Mouse (Mus musculus): ENCODE results near the gene Gm266.
"Not testable (repeated sequence)": the region's sequence is repeated elsewhere in the genome, so short reads cannot be mapped to it uniquely, and the experiment has no call there.

The Gm266 gene

DNA sequence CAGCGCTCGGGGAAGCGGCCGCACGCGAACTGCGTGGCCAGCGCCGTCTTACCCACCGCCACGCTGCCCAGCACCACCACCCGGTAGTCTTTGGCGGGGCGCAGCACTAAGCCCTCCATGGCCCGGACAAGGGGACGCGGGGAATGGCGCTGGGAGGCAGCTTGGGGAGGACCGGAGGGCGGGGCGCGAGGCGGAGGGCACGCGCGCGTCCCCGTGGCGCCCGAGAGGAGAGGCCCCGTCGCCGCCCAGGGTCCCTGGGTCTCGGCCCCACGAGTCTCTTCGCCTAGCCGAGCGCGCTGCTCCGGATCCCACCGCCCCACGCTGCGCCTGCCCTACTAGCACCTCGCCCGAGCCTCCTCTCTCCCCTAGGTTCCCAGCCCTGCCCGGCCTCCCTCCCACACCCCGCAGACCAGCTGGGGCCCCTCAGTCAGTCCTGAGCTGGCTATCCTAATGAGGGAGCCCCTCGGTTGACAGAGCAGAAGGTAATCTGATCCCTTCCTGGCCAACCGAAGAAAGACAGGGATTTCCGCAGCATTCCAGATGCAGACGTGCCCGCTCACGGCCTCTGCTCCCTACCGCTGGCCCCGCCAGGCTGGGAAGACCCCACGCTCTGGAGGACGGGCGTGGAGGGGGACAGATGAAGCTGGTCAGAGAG, at the start of gene Gm266:
Gene Gm266 (minus strand): TSS at position 172 of the 655 bp plus-strand sequence.
- peak; percentile 73 for DNase-seq (ENCODE audit: low read depth, low spot score)

DNA sequence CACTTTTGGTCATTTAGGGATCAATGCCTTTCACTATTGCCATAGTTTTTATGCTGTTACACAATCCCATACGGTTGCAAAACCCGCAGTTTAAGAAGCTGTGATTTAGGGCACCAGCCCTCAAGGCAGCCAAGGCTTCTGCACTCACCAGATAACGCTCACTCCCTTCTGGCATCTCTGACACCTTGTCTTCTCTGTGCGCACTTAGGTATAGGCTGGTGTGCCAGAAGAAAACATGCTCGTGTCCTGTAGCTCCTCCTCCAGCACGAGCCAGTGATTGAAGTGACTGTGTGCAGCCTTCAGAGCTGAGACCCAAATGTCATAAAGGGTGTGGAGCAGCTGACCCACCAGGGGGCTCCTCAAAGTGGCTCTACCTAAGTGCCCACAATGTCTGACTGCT, 49.7 kb upstream of the Gm266 start:
- DNase-seq (ENCODE audit: low read depth, low spot score), result no peak

DNA sequence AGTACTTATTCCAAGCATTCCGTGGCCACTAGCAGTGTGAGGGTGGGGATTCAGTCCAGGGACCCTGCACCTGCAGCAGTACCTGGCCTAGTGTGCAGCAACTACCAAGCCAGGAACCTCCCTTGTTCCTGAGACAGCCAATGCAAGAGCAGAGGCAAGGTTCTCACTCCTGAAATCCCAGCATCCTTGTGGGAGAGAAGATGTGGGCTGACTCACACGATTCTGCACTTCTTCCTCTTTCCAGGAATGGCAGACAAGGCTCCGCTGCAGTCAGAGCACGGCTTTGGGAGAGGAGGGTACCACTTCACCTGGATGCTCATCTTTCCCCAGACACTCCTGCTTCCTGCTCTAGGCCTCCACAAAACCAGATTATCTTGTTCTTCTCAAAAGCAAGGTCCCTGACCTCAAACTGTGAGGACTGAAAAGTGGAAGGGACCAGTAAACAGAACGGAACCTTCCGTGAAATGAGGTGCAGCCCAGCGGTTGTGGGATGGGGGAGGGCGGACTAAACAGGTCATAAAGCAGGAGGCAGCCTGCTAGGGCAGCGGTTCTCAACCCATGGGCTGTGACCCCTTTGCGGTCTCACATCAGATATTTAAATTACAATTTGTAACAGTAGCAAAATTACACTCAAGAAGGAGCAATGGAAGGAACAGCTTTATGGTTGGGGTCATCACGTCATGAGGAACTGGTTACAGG, 47.6 kb upstream of the Gm266 start:
- no peak for DNase-seq (ENCODE audit: low read depth, low spot score)

DNA sequence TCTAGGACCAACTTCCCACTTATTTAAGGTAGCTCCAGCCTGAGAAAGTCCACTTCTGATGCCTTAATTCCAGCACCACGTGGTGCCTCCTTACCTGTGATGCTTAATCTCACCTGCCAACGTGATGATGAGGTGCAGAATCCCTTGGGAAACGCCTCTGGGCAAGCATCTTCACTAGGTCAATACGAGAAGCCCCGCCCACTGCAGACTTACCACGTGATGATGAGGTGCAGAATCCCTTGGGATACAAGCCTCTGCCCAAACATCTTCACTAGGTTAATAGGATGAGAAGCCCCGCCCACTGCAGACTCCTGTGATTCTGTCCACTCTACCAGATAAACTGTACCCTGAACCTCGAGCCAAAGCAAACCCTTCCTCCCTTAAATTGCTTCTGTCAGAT, 43.6 kb upstream of the Gm266 start:
- no peak for DNase-seq (ENCODE audit: low read depth, low spot score)

DNA sequence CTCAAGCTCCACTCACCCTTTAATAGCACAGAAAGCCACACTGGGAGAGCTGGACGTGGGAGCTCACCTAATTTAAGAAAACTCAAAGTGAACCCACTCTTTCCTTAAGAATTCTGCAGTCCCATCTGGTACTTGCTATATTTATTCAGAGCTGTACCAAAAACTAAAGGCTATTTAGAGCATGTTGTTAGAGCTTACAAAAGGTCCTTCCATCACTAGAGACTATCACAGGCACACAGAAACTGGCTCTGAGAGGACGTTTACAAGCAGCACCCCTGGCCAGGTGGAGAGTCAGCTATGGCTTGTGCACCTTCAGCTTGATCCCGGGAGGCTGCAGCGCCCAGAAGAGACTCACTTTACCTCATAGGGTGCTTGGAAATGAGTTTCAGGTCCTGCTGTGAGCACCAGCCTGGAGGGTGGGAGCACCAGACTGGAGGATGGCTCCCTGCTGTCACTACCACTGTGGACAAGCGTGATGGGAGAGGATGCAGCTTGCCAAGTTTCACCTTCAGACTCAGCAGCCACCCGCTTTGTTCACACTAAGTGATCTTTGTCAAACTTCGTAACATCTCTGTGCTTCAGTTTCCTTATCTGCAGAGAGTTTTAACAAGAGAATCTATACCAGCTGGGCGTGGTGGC, 42.1 kb upstream of the Gm266 start:
- no peak for DNase-seq (ENCODE audit: low read depth, low spot score)

DNA sequence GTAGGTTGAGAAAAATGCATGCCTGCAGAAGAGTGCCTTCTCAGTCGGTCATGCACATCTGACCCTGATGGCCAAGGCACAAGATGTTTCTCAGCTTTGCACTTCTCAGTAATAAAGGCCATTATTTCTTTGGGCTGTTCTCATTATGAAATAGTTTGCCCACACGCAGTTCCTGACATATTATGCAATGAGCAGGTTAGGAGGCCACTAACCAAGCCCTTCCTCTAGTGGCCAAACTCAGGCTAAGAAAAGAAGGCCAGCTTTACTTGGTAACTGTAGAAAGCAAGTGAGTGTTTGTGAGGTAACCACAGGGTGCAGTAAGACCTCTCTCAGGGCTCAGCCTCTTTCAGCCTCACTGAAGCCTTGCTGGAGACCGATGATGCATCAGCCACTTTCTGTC, 39.3 kb upstream of the Gm266 start:
- no peak for DNase-seq (ENCODE audit: low read depth, low spot score)

DNA sequence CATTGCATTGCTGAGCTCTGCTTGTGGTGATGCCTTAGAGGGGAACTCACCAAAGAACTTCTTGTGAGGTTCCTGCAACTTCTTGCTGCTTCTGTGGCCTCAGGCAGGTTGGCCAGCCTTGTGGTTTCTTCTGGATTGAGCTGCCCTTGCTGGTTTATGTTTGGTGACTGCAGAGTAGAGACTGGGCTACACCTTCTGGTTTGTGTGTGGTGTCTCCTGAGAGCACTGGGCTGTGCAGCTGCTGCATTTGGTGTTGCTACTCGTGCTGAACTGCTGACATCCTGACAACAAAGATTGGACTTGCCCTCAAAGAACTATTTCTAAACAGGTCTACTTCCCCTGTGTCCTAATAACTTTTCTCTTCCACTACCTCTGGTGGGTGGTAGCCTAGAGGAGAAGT, 38.8 kb upstream of the Gm266 start:
- DNase-seq (ENCODE audit: low read depth, low spot score), result no peak

DNA sequence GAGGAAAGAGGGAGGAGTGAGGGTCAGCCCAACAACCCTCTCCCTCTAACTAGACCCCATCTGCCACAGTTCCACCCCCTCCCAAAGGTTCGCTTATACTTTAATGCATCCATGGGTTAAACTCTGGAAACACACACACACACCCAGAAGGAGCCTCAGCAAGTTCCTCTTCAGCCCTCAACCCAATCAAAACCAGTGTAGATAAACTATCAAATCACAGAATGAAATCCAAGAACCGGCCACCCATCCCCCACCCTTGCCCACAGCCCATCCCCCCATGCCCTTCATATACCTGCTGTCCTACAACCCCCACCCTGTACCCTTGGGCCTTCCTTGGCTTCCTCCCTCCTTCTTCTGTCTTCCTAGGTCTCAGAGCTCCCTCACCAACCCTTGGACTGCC, 35.4 kb upstream of the Gm266 start:
- no peak for DNase-seq (ENCODE audit: low read depth, low spot score)

DNA sequence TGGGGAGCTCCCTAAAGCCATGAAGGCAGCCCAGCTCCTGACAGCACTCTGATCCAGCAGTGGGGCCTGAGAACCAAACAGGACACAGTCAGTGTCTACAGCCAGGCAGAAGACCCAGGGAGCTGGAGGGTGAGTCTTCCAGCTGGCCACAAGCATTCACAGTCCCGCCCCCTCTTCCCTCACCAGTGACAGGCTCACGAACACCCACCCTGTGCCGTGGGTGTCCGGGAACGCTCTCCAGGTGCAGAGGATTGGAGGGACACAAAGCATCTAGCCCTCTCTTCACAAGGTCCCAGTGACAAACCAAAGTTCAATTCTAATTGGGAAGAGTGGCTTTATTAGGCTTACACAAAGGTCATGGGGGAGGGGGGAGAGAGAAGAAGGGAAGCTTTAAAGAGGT, 34.2 kb upstream of the Gm266 start:
- DNase-seq (ENCODE audit: low read depth, low spot score), result no peak

DNA sequence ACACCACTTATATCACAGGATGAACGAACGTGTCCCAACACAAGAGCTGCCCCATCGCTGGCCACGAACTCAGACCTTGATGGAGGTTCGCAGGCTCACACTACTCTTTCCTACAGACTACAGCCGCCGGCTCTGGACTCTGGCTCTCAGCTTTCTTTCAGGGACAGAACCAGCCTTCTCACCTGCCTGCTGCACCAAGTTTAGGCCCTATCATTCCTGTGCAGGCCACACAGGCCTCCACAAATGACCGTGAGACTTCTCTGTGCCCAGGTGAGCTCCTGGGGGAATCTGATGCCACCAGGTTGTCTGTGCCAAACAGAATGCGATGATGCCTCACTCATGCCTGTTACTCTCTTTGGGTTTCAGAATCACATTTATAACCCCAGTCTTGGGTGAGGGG, 32.8 kb upstream of the Gm266 start:
- DNase-seq (ENCODE audit: low read depth, low spot score), result no peak

DNA sequence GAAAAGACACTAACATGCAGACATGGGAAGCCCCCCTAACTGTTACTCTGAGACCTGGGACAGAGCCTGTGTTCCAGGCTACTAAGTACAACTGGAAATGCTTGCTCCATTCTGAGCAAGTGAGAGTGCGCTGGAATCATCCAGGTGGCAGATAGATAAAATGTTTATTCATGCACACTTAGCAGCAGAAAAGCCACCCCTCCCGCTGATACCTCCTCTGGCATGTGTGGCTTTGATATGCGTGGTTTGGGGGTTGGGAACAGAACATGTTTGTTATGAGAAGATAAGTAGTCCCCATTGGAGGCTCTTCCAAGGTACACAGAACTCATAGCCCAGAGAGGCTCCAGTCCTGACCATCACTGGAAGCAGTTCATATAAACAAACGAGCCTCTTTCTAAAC, 32.3 kb upstream of the Gm266 start:
- no peak for DNase-seq (ENCODE audit: low read depth, low spot score)

DNA sequence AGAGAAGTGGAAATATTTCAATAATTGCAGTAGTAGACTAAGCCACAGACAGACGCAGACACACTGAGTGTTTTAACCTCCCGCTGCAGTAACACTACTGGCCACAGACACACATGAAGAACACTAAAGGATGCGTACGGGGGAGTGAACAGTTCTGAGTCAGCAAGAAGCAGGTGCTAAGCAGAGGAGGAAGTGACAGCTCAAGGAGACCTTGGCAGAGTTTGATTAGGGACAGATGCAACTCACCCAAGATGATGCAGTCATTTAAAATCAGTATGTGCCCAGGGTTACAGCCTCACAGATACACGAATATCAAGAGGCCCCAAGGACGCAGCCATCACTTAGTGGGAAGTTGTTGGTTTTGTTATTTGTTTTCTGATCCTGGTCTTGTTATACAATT, 31.2 kb upstream of the Gm266 start:
- no peak for DNase-seq (ENCODE audit: low read depth, low spot score)

DNA sequence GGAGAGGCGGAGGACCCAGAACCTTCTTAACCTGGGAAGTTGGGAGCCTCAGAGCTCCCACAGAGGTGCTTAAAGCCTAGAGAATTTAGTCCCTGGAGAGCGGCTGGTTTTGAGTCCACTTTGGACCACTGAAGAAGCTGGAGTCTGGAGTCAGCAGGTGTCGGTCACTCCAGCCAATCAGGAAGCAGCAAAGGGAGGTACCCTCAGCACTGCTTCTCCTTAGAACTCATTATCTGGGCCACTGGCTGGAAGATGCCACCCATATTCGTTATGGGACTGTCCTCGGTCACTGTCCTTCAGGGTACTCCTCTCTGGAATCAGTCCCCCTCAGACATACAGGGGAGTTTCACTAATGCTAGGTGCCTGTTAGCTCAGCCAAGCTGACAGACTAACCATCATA, 30.3 kb upstream of the Gm266 start:
- DNase-seq (ENCODE audit: low read depth, low spot score), result no peak

DNA sequence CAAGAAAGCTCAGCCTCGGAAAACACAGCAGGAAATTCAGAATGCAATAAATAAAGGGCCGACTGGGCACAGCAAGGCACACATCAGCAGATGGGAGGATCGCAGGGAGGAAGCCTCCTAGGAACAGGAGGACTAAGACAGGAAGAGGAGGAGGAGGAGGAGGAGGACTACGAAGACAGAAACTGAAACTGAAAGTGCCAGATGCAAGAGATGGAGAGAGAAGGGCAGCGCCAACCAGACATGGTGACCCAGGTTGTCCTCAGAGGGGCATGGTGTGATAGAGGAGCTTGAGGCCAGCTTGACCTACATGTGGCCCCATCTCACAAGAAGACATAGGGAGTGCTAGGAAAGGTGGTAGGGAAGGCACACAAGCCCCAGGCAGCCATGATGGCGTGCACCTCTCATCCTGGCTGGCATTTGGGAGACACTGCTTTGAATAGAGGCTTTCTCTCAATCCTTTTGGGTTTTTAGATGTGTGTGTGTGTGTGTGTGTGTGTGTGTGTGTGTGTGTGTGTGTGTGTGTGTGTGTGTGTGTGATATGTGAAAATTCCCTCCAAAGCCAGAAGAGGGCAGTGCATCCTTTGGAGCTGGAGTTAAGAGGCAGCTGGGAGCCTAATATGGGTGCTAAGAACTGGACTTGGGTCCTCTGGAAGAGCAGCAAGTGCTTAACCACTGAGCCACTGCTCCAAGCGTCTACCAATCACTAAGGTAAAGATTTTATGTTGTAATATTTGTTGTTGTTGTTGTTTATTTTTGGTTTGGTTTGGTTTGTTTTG, 29.4 kb upstream of the Gm266 start:
- no peak for DNase-seq (ENCODE audit: low read depth, low spot score)

DNA sequence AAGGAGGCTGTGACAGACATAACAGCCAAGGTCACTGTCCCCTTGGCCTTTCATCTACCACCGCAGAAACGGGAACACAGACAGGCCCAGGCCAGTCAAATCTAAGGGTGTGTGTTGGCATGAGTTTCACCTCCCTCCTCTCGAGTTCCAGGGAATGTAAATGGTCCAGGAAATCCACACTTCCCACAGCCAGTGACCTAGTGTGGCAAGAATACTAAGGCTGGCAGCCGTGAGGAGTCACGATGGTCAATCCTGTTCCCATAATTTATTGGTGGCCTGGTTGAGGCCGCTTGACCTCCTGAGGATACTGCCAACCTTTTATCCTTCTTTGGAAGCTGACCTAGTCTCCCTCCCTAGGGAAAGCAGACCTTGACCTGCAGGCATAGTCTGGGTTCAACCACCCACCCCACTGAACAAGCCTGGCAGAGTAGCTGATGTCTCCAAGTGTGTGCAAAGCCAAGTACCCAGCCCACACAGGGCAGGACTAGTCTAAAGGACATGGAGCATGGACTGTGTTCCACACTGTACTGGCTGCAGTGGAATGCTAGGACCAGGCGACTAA, 28.7 kb upstream of the Gm266 start:
- DNase-seq (ENCODE audit: low read depth, low spot score), result no peak

DNA sequence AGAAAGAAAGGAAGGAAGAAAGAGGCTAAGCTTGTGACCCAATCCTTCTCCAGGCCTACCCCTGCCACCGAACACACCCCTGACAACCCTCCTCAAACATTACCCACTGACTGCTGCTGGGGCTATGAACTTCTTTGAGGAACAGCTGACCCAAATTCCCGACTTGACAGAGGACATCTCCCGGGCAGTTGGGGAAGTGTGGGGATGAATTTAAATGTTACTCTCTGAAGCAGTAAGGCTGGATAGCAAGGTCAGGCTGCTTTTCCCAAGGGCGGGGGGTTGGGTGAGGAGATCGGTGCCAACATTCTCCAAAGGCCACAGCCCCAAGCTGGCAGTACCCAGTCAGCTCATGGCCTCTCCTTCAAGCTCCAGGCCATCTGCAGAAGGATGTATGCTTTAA, 28.1 kb upstream of the Gm266 start:
- DNase-seq (ENCODE audit: low read depth, low spot score), result no peak

DNA sequence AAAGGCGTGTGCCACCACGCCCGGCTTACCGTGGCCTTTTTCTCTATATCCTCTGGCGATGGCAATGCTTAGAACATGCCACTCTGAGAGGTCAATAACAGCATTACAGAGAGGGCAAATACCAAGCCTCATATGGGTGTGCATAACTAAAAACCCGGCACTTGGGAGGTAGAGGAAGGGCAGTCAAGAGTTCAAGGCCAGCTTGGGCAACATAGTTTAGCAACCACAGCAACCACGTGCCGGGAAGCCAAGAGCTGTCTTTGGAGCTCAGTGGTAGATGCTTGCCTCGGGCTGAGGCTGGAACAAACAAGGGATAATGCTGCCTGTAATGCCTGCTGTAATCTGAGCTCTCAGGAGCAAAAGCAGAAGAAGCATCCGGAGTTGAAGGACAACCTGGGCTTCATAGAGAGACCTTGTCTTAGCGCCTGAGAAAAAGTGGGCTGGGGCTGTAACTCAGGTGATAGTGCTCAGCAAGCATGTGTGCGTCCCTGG, 27.0 kb upstream of the Gm266 start:
- no peak for DNase-seq (ENCODE audit: low read depth, low spot score)

DNA sequence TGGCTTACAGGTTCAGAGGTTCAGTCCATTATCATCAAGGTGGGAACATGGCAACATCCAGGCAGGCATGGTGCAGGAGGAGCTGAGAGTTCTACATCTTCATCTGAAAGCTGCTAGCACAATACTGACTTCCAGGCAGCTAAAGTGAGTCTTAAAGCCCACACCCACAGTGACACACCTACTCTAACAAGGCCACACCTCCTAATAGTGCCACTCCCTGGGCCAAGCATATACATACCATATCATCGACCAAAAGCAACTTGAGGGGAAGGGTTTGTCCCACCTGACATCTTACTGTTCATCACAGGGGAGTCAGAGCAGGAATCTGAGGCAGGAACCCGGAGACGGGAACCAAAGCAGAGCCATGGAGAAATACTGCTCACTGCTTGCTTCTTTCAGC, 22.8 kb upstream of the Gm266 start:
- not testable (repeated sequence) for DNase-seq (ENCODE audit: low read depth, low spot score)

DNA sequence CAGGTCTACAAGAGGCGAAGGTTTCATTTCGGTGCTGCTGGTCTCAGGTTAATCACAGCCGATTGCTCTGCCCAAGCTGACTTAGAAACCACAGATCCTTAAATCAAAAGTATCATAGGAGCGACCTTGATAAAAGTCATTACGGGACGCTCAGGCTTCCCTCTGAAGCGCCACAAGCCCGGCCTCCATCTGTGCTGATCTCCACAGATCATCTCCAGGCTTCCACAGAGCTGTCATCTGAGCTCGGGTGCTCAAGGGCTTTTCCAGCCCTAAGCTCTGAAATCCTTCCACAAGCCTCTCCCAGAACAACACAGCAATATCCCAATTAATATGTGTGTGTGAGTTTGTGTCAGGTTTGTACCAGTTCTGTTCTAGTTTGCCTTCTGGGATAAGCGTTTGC, 22.3 kb upstream of the Gm266 start:
- DNase-seq (ENCODE audit: low read depth, low spot score), result no peak

DNA sequence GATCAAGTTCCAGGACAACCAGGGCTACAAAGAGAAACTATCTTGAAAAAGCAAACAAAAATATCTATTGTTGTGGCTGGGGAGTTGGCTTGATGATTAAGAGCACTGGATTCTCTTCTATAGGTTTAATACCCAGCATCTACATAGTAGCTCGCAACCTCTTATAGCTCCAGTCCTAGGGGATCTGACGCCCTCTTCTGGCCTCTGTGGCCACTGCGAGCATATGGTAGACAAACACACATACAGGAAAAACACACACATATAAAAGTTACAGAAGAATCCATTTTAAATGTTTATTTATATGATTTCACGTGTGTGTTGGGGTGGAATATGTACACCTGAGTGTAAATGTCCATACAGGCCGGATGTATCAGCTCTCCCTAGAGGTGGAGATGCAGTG, 21.4 kb upstream of the Gm266 start:
- no peak for DNase-seq (ENCODE audit: low read depth, low spot score)

DNA sequence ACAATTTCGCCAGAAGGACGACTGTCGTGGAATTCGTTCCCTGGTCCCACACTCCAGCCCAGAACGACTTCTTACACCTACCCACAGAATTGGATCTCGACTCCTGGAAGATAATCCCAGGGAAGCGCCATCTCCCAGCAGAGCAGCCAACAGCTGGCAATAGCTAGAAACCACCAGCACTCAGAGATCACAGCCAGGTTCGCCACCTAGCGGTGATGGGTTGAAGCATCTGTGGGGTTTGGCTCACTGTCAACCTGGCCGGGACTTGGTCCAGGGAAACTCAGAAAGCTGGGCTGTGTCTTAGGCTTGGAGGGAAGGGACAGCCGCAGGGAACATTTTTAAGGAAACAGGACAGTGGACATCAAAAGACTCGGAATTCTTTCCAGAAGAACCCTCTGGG, 19.3 kb upstream of the Gm266 start:
- peak; percentile 87 for DNase-seq (ENCODE audit: low read depth, low spot score)

DNA sequence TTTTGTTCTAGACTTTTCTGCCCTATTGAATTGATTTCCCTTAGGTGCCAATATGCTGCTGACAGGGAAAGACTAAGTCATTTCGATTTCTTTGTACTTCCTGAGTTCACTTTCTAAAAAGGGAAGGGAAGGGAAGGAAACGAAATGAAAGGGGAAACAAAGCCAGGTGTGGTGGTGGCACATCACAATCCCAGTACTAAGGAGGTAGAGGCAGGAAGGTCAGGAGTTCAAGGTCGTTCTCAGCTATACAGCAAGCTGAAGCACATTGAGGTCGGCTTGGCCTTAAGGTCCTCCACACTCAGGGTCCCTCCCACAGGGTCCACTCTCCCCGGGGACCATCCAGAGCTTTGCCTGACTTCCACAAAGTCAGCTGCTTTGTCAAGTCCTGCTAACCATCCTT, 17.9 kb upstream of the Gm266 start:
- DNase-seq (ENCODE audit: low read depth, low spot score), result no peak
